Mouse (Mus musculus) mesoderm, embryonic 11.5 days (tissue): ENCODE results near the gene Ndufs2.
A peak's percentile ranks its signal among the peaks of the same experiment; 100 is the strongest.

ENCODE experiments used
- DNase-seq: peaks from one replicate; pipeline ENCODE4 v3.0.0-alpha.2; 2012; ENCODE audit warnings: low read depth, low spot score

Ndufs2 gene

DNA sequence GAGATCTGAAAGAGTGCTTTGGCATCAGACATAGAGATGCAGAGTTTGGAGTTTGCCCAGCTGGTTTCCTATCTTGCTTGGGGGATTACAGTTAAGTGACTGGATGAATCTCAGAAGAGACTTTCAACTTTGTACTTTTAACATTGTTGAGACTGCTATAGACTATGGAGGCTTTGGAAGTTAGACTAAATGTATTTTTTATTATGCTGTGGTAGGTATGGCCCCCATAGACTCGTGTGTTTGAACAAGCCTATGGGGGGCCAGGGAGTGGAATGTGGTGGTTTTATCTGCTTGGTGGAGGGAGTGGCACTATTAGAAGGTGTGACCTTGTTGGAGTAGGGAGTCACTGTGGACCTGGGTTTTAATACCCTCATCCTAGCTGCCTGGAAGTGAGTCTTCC lies 51.7 kb downstream of the Ndufs2 start:
- no peak for DNase-seq

DNA sequence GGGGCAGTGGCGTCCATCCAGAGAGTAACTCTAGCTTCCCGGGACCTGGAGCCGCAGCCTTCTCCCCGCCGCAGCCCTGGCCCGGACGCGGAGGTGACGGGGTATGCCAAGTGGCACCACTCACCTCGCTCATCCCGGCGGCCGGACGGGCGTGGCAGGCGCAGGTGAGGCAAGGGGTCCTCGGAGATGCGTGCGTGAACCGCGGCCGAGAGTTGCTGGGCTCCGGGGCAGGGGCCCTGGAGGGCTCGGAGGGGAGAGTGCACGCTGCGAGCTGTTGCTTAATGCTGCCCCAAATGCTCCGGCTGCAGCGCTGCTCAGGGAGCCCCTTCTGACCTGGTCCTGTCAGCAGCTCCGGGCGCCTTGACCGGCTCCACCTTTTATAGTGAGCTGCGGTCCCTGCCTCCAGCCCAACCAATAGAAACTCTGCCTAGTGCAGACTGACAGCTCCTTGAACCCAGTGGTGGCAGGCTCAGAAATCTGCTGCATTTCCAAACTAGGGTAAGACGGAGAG lies 55.2 kb downstream of the Ndufs2 start, which contains the start of gene Pcp4l1:
Gene Pcp4l1, minus strand, starts transcription at position 382 of the 511 bp plus-strand sequence.
- peak; percentile 54 for DNase-seq

DNA sequence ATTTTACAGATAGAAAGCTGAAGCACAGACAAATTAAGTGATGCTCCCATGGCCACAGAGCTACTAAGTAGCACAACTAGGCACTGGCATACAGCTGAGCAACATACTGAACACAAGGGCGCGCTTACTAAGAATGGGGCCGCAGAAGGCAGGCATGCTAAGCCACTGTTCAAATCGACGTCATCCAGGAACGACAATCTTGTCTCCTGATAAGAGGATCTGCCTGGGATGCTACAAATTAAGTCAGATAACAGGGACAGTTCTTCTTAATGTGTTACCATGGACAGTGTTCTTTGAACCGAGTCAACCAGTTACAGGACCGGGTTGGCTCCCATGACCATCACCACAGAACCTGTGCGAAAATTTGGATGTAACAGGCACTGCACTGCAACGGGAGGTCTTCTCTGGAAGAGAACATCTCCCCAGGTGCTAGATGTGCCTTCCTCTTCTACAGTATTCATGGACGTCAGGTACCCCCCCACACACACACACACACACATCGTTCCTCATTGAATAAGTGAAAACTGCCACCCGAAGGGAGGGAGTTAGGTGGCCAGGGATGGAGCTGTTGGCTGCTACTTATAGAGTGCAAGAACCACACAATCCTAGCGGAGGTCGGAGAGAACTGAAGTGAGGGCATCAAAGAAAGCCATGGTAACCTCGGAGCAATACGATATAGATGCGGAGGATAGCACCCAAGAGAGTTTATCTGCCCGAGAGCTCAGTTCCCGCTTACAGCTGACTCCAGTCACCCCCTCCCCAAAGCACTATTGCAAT lies 56.0 kb downstream of the Ndufs2 start:
- DNase-seq = no peak

DNA sequence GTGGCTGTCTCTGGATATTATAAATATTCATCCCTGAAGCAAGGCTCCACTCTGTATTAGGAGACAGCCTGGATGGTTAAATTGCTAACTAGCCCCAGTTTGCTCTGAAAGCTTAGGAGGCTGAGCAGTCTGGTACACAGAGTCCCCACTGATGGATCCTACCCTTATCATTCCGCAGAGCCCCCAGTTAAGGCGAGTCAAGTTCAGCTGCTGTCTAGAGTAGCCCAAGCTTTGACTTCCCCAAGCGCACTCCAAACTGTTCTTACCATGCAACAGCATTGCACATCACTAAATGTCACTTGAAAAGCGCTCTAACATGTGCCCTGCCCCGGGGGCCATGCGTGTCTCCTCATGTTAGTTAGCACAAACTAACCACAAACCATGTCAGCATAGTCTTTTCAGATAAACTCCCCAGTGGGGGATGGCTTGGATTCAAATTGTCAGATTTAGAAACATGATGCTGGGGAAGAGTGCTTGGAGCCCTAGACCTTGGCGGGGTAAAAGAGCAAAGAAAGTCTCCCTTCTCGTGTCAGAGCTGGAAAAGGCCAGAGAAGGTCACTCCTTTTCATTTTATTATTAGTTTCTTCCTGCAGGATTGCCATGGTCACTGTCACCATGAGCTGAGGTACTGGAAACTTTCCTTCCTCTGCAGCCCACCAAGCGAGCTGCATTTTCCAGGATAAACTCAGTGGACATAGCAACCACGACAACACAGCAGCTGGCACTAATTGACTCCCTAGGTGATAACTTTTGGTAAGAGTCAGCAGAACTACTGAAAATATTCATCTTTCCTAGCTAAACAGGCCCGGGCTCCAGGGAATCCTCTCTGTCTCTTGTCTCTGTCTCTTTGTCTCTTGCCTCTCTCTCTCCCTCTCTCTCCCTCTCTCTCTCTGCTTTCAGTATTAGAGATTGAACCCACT lies 57.0 kb downstream of the Ndufs2 start:
- DNase-seq = no peak

DNA sequence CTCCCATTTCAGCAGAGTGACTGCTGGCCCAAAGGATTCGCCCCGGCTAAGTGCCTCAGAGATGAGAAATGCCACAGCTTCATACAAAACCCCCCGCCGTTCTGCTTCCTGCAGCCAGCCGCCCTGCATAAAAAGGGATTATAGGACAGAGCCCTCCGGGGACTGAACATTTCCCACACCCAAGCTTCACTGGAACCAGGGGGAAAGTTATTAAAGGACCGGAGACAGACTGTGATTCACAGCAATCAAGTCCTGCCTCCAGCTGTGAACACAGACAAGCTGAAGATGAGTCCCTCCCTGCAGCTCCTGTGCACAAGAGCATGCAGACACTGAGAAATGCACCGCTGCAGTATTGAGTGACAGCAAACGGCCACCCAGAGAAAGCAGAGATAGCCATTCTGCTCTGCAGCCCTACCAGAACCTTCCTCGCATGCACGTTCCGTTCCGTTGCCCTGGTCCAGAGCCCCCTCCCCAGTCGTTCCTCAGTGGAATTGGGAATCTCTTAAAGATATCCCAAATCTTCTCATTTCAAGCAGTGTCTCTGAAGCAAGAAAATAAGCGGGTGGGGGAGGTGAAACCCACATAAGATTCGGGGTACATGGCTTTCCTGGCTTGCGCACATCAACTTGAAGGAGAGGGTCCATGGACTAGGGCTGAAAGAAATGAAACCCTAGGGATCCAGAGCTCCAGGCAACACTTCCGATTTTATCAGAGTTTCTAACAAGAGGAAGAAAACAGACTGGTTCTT lies 57.9 kb downstream of the Ndufs2 start:
- peak; percentile 36 for DNase-seq

DNA sequence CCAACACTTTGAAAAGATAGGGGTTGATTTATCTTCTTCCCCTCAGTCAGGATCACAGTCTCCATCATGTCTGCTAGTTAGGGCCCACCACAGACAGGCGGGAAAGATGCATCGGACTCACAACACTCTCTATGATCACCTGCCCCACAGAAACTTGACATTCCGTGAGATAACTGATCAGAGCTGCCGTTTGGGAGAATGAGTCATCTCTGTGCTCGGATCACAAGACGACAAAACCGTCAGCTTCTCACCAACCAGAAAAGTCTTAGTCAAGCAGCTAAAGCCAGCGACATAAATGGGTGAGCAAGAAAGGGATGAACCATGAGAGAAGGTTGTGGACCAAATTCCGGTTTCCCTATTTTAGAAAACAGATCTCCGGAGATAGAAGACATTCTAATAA lies 58.9 kb downstream of the Ndufs2 start:
- DNase-seq = no peak

DNA sequence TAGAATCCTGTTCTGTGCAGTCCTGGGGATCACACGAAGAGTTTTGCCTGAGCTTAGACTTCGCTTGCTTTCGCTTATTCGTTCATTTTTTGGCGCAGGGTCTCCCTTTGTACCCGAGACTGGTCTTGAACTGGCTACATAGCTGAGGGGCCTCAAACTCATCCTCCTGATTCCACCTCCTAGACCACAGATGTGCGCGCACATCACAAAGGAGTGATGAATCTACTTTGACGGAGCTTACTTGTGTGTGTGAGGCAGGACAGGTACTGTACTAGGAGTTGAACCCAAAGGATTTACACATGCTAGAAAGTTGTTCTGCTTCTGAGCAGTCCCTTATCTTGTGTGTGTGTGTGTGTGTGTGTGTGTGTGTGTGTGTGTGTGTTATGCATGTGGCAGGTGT lies 60.4 kb downstream of the Ndufs2 start:
- DNase-seq = no peak

DNA sequence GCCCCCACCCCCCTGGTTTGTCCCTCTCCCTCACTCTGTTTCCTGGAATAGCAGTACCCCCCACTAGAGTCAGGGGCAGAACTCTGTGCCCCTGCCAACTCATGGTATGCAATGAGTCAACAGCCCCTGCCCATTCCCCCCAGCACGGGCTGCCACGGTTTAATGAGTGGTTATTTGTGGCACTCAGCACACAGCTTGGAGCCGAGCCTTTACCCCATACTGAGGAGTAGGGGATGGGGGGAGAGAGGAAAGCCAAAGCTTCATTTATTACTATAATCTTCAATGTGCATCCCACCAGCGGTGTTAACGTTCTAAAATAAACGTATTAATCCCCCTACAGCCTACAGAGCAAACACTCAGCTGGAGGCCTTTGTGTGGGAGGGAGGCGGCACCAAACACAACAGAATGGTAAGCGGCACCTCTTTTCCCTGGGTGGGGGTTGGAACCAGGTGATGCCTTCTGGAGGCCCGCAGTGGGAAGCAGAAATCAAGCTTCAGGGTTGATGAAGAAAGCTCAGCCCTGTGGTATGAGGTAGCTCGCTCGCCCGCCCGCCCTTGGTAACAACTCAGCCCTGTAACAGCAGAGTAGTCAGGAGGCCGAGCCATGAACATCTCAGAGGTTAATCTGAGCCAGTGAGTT lies 61.6 kb downstream of the Ndufs2 start:
- DNase-seq = no peak

DNA sequence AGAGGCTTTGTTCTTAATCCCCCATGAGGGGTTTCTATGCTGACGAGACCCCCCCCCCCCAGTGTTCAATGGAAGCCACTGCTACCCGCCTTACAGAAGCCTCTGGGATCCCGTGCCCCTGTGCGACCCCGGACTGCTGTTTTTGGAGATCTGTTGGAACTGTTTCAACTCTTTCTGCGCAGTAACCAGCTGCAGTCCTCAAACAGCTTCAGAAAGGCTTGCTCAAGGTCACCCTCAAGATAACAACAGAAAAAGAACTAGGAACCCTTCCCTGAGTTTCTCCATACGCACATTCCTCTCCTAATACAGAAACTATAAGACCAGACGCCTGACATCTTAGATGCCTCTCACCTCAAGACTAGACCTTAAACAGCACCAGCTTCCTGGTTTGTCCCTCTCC lies 62.1 kb downstream of the Ndufs2 start:
- no peak for DNase-seq

DNA sequence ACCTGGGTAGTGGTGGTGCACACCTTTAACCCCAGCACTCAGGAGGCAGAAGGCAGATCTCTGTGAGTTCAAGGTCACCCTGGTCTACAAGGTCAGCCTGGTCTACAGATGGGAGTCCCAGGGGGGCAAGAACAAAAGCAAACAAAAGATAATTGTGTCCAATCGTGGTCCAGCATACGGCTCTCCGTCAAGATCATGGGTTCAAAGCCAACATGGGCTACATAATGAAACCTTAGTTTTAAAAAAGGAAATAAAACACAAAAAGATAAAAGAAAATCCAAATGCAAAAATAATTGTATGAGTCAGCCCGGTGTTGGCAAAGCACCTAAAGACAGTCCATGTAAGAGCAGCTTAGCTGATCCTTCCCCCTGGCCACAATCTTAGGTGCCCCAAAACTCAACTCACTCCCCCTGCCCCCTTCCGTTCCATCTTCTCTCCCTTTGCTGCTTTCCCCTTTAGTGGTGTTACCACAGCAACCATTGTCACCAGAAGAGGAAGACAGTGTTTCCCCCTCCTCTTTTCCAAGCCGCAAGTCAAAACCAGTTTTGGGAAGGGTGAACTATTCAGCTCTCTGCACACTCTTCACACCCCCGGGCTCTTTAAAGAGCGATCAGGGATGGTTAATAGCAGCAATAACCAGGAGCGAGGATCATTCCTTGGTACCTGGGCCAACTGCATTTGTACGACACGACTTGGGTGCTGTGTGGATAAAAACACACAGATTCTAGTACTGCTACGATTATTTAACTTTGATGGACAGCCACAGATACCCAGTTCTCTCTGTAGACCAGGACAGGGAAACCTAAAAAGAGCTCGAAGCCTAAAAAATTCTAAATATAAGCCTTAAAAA lies 63.1 kb downstream of the Ndufs2 start:
- DNase-seq = peak; percentile 41

DNA sequence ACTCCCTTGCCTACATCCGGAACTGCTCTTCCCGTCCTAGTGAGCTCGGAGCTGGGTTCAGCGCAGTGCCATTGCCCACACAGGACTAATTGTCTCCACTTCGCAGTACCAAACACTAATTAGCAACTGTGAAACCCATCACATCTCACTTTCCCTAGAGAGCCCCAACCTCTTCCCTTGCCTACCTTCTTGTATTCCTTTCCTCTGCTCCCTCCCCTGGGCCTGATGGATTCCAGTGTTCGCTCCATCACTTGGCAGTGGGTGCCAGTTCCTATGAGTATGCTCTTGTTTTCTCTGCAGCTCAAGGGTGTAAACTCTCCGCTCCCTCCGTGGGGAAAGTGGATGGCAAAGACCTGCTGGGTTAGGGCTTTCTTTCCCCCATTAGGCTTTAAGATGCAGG lies 65.5 kb downstream of the Ndufs2 start:
- DNase-seq = no peak
